ENCODE assay signal across 19 mouse cellular contexts in genomic region chr13:117028221-117028620, GRCm38 (mm10). TPM values are rescaled to one million over a fixed set of nuclear protein-coding genes. Genes with fewer than 3 reads are reported as not detected.
A peak's percentile ranks its signal among the peaks of the same experiment; 100 is the strongest.
DNase-seq lines count a peak whose midpoint lies in the region; ATAC-seq lines count a peak whose summit lies in the region.
"Had no signal": no experiment of that assay in that cellular context is flagged by ENCODE, and none has a peak within 500 bp of the region (broad histone marks: within the 10 kb centered on the region; RNA-seq: fewer than 3 reads in every experiment).

No protein-coding gene starts in this region.

- DNase-seq in spleen, postnatal 36 days (ENCODE audit: low spot score in 2 of 2) = peak; percentile 18 to 49
- no peak for DNase-seq in spleen, postnatal 4 days (ENCODE audit: low spot score in 2 of 2)
- DNase-seq in layer of hippocampus, adult 11-12 months (ENCODE audit: low spot score) = no peak
- no peak for DNase-seq in kidney, postnatal 25 days
- DNase-seq: adrenal gland, postnatal 14 days; cerebellum, adult 18-20 months; cerebellum, adult 9-11 months; cerebellum, postnatal 36 days; forebrain, postnatal 0 days; gastrocnemius, adult 2 months; gastrocnemius, postnatal 25 days; heart, adult 2 months; heart, postnatal 14 days had no signal

- peak; percentile 26 for ATAC-seq in common myeloid progenitor, adult 5-6 weeks (replicated peaks; ENCODE audit: low read depth, poor library complexity, severe bottlenecking)
- peak; percentile 37 for ATAC-seq in megakaryocyte progenitor cell, adult 5-6 weeks (replicated peaks; ENCODE audit: poor library complexity)
- ATAC-seq in inflammation-experienced regulatory T-cells, adult 6 months = no peak
- ATAC-seq: activated CD4-positive, CD25-positive, alpha-beta regulatory T cell, adult 4 months; forebrain, embryonic 13.5 days; forebrain, postnatal 0 days; Patski had no signal

RNA-seq across cellular contexts. Expression of gene Parp8, which starts 2.9 kb away (rescaled TPM):
- 98.3 and 107 TPM in 2 replicates for total RNA-seq in common myeloid progenitor, adult 5-6 weeks (2017)
- 148 and 167 TPM in 2 replicates for total RNA-seq in megakaryocyte progenitor cell, adult 5-6 weeks (2015)
- total RNA-seq in megakaryocyte progenitor cell, adult 5-6 weeks (2017) = 89.5 and 104 TPM in 2 replicates
- 10 to 100 TPM; 12.0 to 28.7 (median 23.7) TPM for polyA plus RNA-seq in inflammation-experienced regulatory T-cells, adult 6 months (2017; shearing (Covaris generic))

Comparison
In these comparisons a context has a peak if more than half of its experiments do, and no peak if none do; other contexts are left out.
1. DNase-seq: peak in spleen, postnatal 36 days (2 of 2); none in spleen, postnatal 4 days (0 of 2), layer of hippocampus, adult 11-12 months (single experiment) and kidney, postnatal 25 days (0 of 2).